Mouse (Mus musculus) erythroblast, adult 5-6 weeks (primary cell): ENCODE measurements around the gene Rps25. TPM values are rescaled to one million over a fixed set of nuclear protein-coding genes. Genes with fewer than 3 reads are reported as not detected.
"Not testable (repeated sequence)": the region's sequence is repeated elsewhere in the genome, so short reads cannot be mapped to it uniquely, and the experiment has no call there.

Source experiments
- ATAC-seq: replicated peaks from 2 replicates; pipeline ENCODE4 v1.8.0; 2016; ENCODE audit warnings: moderate number of reproducible peaks, mild to moderate bottlenecking, moderate TSS enrichment, inconsistent platforms; ENCODE audit not compliant: poor library complexity, low FRiP score, severe bottlenecking
- total RNA-seq, 2 experiments: library from RNA; stranded (forward) in 1 of 2; stranded (reverse) in 1 of 2; fragments of 150-400 nt in 1 of 2; fragments of 200-764, 138-1000 nt in 1 of 2; gene quantifications; 2 replicates each; pipeline versions ENCODE4 v1.2.3 to v1.2.4; 2015 to 2017; ENCODE audit warnings: low replicate concordance in 2 of 2

Gene Rps25
- total RNA-seq, 2 experiments from 2014 or later = 277 to 639 TPM

DNA sequence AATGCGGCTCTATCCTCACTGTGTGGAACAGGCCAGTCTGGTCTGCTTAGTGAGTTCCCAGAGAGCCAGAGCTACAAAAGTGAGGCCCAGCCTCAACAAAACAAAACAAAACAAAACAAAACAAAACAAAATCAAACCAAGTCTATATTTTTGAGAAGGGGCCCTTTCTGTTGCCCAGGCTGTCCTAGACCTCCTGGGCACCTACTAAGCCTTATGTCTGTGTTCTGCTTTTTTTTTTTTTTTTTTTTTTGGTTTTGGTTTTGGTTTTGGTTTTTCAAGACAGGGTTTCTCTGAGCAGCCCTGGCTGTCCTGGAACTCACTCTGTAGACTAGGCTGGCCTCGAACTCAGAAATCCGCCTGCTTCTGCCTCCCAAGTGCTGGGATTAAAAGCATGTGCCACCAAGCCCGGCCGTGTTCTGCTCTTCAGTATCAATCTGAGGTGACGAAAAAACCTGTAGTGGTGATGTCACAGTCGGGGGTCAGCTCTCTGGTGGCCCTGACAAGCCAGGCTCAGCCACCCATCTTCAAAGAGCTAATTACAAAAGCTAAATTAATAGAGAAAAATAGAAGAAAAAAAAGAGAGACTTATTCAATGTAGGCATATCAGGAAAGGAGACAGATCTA lies 37.6 kb downstream of the Rps25 start:
- not testable (repeated sequence) for ATAC-seq

GRCm38 (mm10) chr9:44450387-44450786 lies 43.4 kb downstream of the Rps25 start:
- ATAC-seq = no peak

DNA sequence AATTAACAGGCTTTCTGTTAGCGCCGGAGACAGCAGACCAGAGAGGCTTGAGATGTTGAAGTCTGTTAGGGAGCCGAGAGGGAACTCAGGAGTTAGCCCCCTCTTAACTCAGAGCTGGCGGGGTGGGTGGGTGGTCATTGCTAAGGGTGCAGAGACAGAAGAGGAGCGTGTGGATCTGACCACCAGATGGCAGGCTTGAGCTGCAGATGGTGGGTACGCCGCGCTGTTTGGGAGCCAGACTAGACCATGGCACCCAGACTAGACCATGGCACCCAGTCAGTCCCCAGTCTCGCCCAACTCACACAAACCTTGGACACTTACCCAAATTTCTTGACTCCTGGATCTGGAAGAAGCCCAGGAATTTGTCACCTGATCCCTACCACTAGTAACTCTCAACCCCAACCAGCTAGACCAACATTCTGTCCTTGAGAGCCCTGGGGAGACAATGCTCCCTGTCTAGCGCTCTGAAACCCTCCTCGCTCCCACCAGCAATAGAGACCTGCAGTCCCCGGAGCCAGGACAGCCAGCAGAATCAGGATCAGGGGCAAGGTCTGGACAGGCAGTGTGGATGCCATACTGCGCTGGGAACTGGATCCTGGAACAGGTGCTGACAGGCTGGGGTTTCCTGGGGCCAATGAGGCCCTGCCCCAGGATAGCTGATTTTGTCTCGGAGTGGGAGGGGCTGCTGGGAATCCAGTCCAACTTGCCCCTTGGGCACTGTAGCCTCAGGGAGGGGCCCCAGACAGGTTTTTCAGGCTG lies 47.4 kb downstream of the Rps25 start:
- ATAC-seq = peak; percentile 75

DNA sequence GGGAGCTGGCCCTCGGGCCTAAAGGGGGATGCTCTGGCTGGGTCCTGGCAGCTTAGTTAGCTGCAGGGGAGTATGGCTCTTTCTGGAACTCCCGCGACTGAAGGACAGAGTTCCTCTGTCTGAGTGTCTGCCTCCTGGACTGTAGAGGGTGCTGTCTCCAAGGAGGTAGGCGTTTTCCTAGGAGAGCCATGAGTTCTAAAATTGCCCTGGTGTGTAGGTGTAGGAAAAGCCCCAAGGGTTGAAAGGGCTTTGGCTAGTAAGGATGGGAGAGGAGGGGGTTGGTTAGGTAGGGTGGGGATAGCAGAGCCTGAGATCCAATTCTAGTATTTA lies 47.9 kb downstream of the Rps25 start, which contains the start of gene Upk2:
Upk2 (minus strand) TSS at position 86 of the 330 bp plus-strand sequence.
- ATAC-seq = no peak

DNA sequence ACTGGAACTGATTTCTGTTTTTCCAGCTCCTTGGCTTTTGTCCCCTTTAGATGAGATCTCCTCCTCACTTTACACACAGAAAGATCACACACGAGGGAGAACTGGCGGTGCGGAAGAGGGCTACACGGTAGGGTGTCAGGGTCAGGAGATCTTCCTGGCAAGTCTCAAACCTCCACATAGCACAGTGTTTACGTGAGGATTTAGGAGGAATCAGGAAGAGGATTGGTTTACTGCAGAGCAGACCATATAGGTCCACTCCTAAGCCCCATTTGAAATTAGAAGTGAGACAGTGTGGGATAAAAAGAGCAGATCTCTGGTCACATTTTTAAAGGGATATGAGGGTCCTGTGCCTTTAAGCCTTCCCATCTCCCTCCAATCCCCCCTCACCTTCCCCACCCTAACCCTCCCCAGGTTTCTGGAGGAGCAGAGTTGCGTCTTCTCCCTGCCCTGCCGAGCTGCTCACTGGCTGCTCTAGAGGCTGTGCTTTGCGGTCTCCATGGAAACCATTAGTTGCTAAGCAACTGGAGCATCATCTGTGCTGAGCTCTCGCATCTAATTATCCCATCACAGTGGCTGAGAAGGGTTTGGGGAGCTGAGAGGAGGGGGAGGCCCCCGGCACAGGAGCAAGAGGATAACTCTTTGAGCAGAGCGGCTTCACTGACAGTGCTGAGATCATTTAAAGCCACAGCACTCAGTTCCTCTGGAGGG lies 50.2 kb downstream of the Rps25 start:
- ATAC-seq = no peak

Other genes with a start within 250 kb of the Rps25 start
- gene Cbl, start 173.1 kb upstream of the Rps25 start, total RNA-seq (2015; ENCODE audit: low replicate concordance) = 43.7 and 46.9 TPM in 2 replicates
- 14.6 and 35.3 TPM in 2 replicates for gene Cbl, start 173.1 kb upstream of the Rps25 start, total RNA-seq (2017; ENCODE audit: low replicate concordance)
- gene Ccdc153, start 166.5 kb upstream of the Rps25 start, total RNA-seq (2015; ENCODE audit: low replicate concordance) = not detected in 2 replicates
- gene Ccdc153, start 166.5 kb upstream of the Rps25 start, total RNA-seq (2017; ENCODE audit: low replicate concordance) = not detected in 2 replicates
- not detected in 2 replicates for gene Pdzd3, start 155.7 kb upstream of the Rps25 start, total RNA-seq (2015; ENCODE audit: low replicate concordance)
- not detected in 2 replicates for gene Pdzd3, start 155.7 kb upstream of the Rps25 start, total RNA-seq (2017; ENCODE audit: low replicate concordance)
- gene Nlrx1, start 138.5 kb upstream of the Rps25 start, total RNA-seq (2015; ENCODE audit: low replicate concordance) = 2.7 and 5.6 TPM in 2 replicates
- 0.98 and 11.2 TPM in 2 replicates for gene Nlrx1, start 138.5 kb upstream of the Rps25 start, total RNA-seq (2017; ENCODE audit: low replicate concordance)
- 20.8 and 24.2 TPM in 2 replicates for gene Abcg4, start 118.5 kb upstream of the Rps25 start, total RNA-seq (2015; ENCODE audit: low replicate concordance)
- 18.1 and 18.8 TPM in 2 replicates for gene Abcg4, start 118.5 kb upstream of the Rps25 start, total RNA-seq (2017; ENCODE audit: low replicate concordance)
- 2.5 and 4.6 TPM in 2 replicates for gene Hinfp, start 101.5 kb upstream of the Rps25 start, total RNA-seq (2015; ENCODE audit: low replicate concordance)
- gene Hinfp, start 101.5 kb upstream of the Rps25 start, total RNA-seq (2017; ENCODE audit: low replicate concordance) = 8.4 and 14.6 TPM in 2 replicates
- 13.4 and 16.3 TPM in 2 replicates for gene C2cd2l, start 86.9 kb upstream of the Rps25 start, total RNA-seq (2015; ENCODE audit: low replicate concordance)
- 14.1 and 17.0 TPM in 2 replicates for gene C2cd2l, start 86.9 kb upstream of the Rps25 start, total RNA-seq (2017; ENCODE audit: low replicate concordance)
- 9.2 and 17.1 TPM in 2 replicates for gene Dpagt1, start 81.1 kb upstream of the Rps25 start, total RNA-seq (2015; ENCODE audit: low replicate concordance)
- 4.9 and 5.7 TPM in 2 replicates for gene Dpagt1, start 81.1 kb upstream of the Rps25 start, total RNA-seq (2017; ENCODE audit: low replicate concordance)
- 45.2 and 69.0 TPM in 2 replicates for gene H2afx, start 72.4 kb upstream of the Rps25 start, total RNA-seq (2015; ENCODE audit: low replicate concordance)
- 159 and 219 TPM in 2 replicates for gene H2afx, start 72.4 kb upstream of the Rps25 start, total RNA-seq (2017; ENCODE audit: low replicate concordance)
- 3,498 and 3,777 TPM in 2 replicates for gene Hmbs, start 62.9 kb upstream of the Rps25 start, total RNA-seq (2015; ENCODE audit: low replicate concordance)
- 2,796 and 3,284 TPM in 2 replicates for gene Hmbs, start 62.9 kb upstream of the Rps25 start, total RNA-seq (2017; ENCODE audit: low replicate concordance)
- 7.7 and 8.2 TPM in 2 replicates for gene Vps11, start 45.5 kb upstream of the Rps25 start, total RNA-seq (2015; ENCODE audit: low replicate concordance)
- 7.8 and 12.1 TPM in 2 replicates for gene Vps11, start 45.5 kb upstream of the Rps25 start, total RNA-seq (2017; ENCODE audit: low replicate concordance)
- gene Hyou1, start 27.6 kb upstream of the Rps25 start, total RNA-seq (2015; ENCODE audit: low replicate concordance) = 12.1 and 14.0 TPM in 2 replicates
- gene Hyou1, start 27.6 kb upstream of the Rps25 start, total RNA-seq (2017; ENCODE audit: low replicate concordance) = 16.7 and 18.1 TPM in 2 replicates
- gene Slc37a4, start 10.3 kb upstream of the Rps25 start, total RNA-seq (2015; ENCODE audit: low replicate concordance) = 4.0 and 25.9 TPM in 2 replicates
- 2.5 and 4.0 TPM in 2 replicates for gene Slc37a4, start 10.3 kb upstream of the Rps25 start, total RNA-seq (2017; ENCODE audit: low replicate concordance)
- 27.0 and 53.0 TPM in 2 replicates for gene Trappc4, start 461 bp downstream of the Rps25 start, total RNA-seq (2015; ENCODE audit: low replicate concordance)
- gene Trappc4, start 461 bp downstream of the Rps25 start, total RNA-seq (2017; ENCODE audit: low replicate concordance) = 2.5 and 12.2 TPM in 2 replicates
- gene Ccdc84, start 11.4 kb downstream of the Rps25 start, total RNA-seq (2015; ENCODE audit: low replicate concordance) = 3.8 and 18.8 TPM in 2 replicates
- 9.1 and 12.0 TPM in 2 replicates for gene Ccdc84, start 11.4 kb downstream of the Rps25 start, total RNA-seq (2017; ENCODE audit: low replicate concordance)
- not detected in 2 replicates for gene Foxr1, start 34.0 kb downstream of the Rps25 start, total RNA-seq (2015; ENCODE audit: low replicate concordance)
- not detected in 2 replicates for gene Foxr1, start 34.0 kb downstream of the Rps25 start, total RNA-seq (2017; ENCODE audit: low replicate concordance)
- gene Upk2, start 47.8 kb downstream of the Rps25 start, total RNA-seq (2015; ENCODE audit: low replicate concordance) = not detected in 2 replicates
- not detected in 2 replicates for gene Upk2, start 47.8 kb downstream of the Rps25 start, total RNA-seq (2017; ENCODE audit: low replicate concordance)
- 0.77 and 0.84 TPM in 2 replicates for gene Bcl9l, start 75.7 kb downstream of the Rps25 start, total RNA-seq (2015; ENCODE audit: low replicate concordance)
- 0.42 and 2.8 TPM in 2 replicates for gene Bcl9l, start 75.7 kb downstream of the Rps25 start, total RNA-seq (2017; ENCODE audit: low replicate concordance)
- not detected in 2 replicates for gene Cxcr5, start 154.7 kb downstream of the Rps25 start, total RNA-seq (2015; ENCODE audit: low replicate concordance)
- not detected in 2 replicates for gene Cxcr5, start 154.7 kb downstream of the Rps25 start, total RNA-seq (2017; ENCODE audit: low replicate concordance)
- gene Ddx6, start 197.8 kb downstream of the Rps25 start, total RNA-seq (2015; ENCODE audit: low replicate concordance) = 53.1 and 53.8 TPM in 2 replicates
- 109 and 114 TPM in 2 replicates for gene Ddx6, start 197.8 kb downstream of the Rps25 start, total RNA-seq (2017; ENCODE audit: low replicate concordance)